In genomic region chr2:29253205-29253865, GRCm38 (mm10) we compare ENCODE assay signal across 8 mouse cellular contexts. TPM values are rescaled to one million over a fixed set of nuclear protein-coding genes. Genes with fewer than 3 reads are reported as not detected.
DNase-seq lines count a peak whose midpoint lies in the region; ATAC-seq and TF ChIP-seq lines count a peak whose summit lies in the region.

No protein-coding gene starts in this region.

- no peak overlapping the region for H3K27ac ChIP-seq in lung, embryonic 14.5 days (ENCODE audit: low read depth)

- peak; percentile 54 for TF ChIP-seq CTCF in lung, embryonic 14.5 days (IDR thresholded peaks at IDR 0.05; ENCODE audit: low read depth)

- H3K4me2 ChIP-seq in lung, embryonic 14.5 days: peak overlapping the region; percentile 99

- peak; percentile 43 for ATAC-seq in lung, embryonic 14.5 days (ENCODE audit: insufficient read depth)

- H3K9me3 ChIP-seq in lung, embryonic 14.5 days (ENCODE audit: low read depth, low read length): no peaks in the 10 kb centered on the region

- peak; percentile 36 for DNase-seq in thymus, postnatal 4 days
- DNase-seq in thymus, postnatal 0 days (ENCODE audit: low spot score): no peak
- DNase-seq in embryo, embryonic 9.5 days (ENCODE audit: extremely low spot score): peak; percentile 73
- peak; percentile 36 to 38 for DNase-seq in heart, postnatal 10 days
- peak; percentile 61 to 74 for DNase-seq in kidney, postnatal 4 days
- DNase-seq in lung, embryonic 14.5 days: peak; percentile 58
- peak; percentile 69 for DNase-seq in retina, embryonic 14.5 days (ENCODE audit: low spot score)
- no peak for DNase-seq in T-cell, adult 2 months (ENCODE audit: low spot score)

- H3K4me3 ChIP-seq in lung, embryonic 14.5 days (ENCODE audit: low read depth, low read length): peak overlapping the region; percentile 58

- H3K4me1 ChIP-seq in lung, embryonic 14.5 days (ENCODE audit: insufficient read depth): no peaks in the 10 kb centered on the region

- H3K9ac ChIP-seq in lung, embryonic 14.5 days: peak overlapping the region; percentile 17

- intact Hi-C loops in heart, postnatal 10 days (cut with DNase I): no loop called here

- H3K27me3 ChIP-seq in lung, embryonic 14.5 days (ENCODE audit: insufficient read depth, low read length): peaks cover 78% of the 10 kb centered on the region

- WGBS in lung, embryonic 14.5 days: 3% methylated on average over 22 of the region's 22 CpGs

- H3K36me3 ChIP-seq in lung, embryonic 14.5 days (ENCODE audit: insufficient read depth): no peaks in the 10 kb centered on the region

RNA-seq across cellular contexts. Expression of gene Ntng2, which starts 0.5 kb away (rescaled TPM):
- polyA plus RNA-seq in thymus, postnatal 0 days (2015; fragmentation: Nextera tagmentation; extraction: Ambion mirVana): 0.18 and 0.28 TPM in 2 replicates
- 1 to 10 TPM; 3.0 to 3.4 TPM for total RNA-seq in heart, postnatal 10 days (2021)
- polyA plus RNA-seq in lung, embryonic 14.5 days (2014; fragmentation: Nextera tagmentation; extraction: Ambion mirVana): 0.46 and 0.99 TPM in 2 replicates

Comparison
In these comparisons a context has a peak if more than half of its experiments do, and no peak if none do; other contexts are left out.
1. DNase-seq: peak in thymus, postnatal 4 days (single experiment), embryo, embryonic 9.5 days (single experiment), heart, postnatal 10 days (2 of 2), kidney, postnatal 4 days (2 of 2), lung, embryonic 14.5 days (single experiment) and retina, embryonic 14.5 days (single experiment); none in thymus, postnatal 0 days (single experiment) and T-cell, adult 2 months (single experiment).